Mouse (Mus musculus) left cerebral cortex, postnatal 4 days (tissue): ENCODE results near the gene B4galt5. TPM values are rescaled to one million over a fixed set of nuclear protein-coding genes. Genes with fewer than 3 reads are reported as not detected.

Experiments
- DNase-seq: peaks from one replicate; pipeline ENCODE4 v3.0.0-alpha.2; 2022
- intact Hi-C: fragments of 180-260 bp; cut with DNase I; formaldehyde crosslinking; loops from one replicate; pipeline ENCODE4 v1.15.1; 2025
- total RNA-seq, 2 experiments: library from RNA; stranded (reverse); gene quantifications; 2 replicates each; pipeline ENCODE4 v1.2.3; 2021

B4galt5 gene
- total RNA-seq, 2 experiments from 2014 or later = 77.2 to 80.4 TPM

DNA sequence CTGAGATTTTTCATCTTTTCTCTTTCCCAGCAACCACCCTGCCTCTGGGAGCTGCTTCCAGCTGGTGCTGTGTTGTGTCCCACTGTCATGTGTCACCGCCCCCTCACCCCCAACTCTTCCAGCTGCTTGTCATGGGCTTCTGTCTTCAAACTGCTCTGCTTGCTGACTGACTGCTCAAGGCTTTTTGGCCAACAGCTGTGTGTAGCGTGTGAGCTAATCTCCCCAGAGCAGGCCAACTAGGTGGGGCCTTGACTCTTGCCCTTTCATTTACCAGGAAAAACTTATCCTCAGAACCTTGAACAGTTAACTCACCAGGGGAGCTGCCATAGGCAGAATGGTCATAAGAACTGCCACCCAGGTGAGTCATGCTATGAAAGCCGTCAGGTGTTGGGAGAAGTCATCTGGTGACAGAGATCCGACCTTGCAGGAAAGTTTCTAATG is 56.8 kb downstream of the B4galt5 start:
- DNase-seq = no peak

DNA sequence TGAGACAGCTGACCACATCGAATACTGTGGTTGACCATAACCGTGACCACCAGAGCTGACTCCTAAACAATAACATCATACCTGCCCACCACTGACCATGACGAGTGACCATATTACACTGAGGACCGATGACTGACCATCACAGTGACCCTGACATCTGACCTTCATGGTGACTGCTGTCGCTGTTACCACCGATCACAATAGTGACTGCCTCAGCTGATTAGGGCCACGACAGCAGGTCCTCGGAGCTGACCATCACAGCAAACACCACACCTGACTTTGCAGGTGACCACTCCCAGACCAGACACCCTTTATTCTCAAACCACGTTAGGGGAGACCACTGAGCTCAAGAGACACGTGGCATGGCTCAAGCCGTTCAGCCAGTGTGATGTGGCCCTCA is 57.3 kb downstream of the B4galt5 start:
- intact Hi-C loops = loop anchor here (10.0 kb wide), 1 partner anchor 53 kb away; the partner anchor contains the start of gene B4galt5
- DNase-seq = no peak

More for the DNA sequence above, 56.8 kb downstream of the B4galt5 start:
- intact Hi-C loops = loop anchor here (10.0 kb wide), 1 partner anchor 53 kb away; the partner anchor contains the start of gene B4galt5

- no peak for DNase-seq
- intact Hi-C loops = loop anchor here (5.0 kb wide), 1 partner anchor 136 kb away; no protein-coding TSS in a partner anchor
These were observed 67.5 kb downstream of the B4galt5 start for GRCm38 (mm10) chr2:167281461-167281860.

DNA sequence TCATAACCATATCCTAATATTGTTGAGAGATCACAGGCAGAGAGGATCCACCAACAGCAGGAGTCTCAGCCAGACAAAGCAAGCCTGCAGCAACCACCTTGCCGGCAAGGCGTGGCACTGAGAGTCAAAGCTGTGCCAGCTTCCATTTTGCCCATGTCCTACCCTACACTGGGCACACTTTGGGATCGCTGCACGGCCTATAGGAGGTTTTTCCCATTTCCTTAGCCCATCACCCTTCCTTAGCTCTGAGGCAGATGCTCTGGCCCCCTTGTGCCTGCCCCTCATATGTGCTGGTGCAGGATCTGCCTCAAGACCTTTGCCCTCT is 68.0 kb downstream of the B4galt5 start:
- intact Hi-C loops = loop anchor here (5.0 kb wide), 1 partner anchor 136 kb away; no protein-coding TSS in a partner anchor
- no peak for DNase-seq

DNA sequence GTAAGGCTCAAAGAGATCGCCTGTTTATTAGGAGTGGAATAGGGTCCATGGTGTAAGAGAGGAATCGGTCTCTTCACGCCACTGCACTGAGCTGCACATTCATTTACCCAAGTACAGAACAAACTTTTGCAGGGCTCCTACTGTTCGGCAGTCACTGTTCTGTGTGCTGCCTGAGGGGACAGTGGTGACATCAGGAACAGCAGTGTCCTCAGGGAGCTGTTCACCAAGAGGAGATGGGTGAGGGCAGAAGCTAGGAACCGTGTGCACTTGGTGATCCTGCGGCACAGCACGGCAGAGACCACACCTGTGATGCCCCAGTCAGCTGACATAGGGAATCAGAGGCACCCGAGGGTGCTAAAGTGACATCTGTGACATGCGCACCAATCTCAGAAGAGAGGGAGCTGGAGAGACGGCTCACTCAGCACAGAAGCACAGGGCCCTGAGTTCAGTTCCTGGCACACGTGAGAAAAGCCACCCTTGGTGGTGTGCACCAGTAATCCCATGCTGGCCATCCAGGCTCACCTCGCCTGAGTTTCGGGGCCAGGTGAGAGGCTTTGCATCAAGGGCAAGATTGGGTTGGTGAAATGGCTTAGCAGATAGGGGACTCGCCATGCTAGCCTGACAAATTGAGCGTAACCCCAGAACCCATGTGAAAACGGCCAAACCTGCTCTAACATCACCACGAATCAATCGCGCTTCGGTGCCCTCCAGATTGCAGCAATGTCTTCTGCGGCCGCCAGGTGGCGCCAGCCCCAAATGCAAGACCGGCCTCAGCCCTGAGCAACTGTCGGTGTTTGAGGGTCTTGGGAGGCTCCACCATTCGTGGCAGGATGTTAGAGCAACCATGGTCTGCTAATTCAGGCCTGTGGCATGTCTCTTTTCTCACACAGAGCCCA is 68.6 kb downstream of the B4galt5 start:
- intact Hi-C loops = loop anchor here (5.0 kb wide), 1 partner anchor 137 kb away; no protein-coding TSS in a partner anchor
- peak; percentile 85 for DNase-seq

GRCm38 (mm10) chr2:167278751-167279526 is 70.0 kb downstream of the B4galt5 start:
- intact Hi-C loops = loop anchor here (2.0 kb wide), 1 partner anchor 56 kb away; no protein-coding TSS in a partner anchor
- DNase-seq = peak; percentile 59

- DNase-seq = no peak
- intact Hi-C loops = loop anchor here (2.0 kb wide), 1 partner anchor 55 kb away; no protein-coding TSS in a partner anchor
These were observed 71.0 kb downstream of the B4galt5 start for GRCm38 (mm10) chr2:167278011-167278410.

DNA sequence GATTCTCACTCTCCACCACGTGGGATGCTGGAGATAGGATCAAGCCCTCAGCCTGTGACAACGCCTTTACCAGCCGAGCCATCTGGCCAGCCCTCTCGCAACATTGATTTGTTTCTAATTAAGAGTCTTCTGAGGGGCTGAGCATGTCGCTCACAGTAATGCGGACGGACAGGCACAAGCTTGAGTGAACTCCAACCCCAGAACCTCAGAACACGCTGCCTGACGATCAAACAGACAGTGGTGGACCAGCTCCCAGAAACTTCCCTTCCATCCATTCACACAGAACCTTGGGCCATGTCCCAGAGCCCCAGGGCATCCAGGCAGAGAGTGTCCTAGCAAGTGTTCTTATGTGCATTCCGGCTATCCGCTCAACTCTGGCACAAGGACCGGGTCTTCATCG is 72.0 kb downstream of the B4galt5 start:
- intact Hi-C loops = no loop called here
- DNase-seq = peak; percentile 75

- intact Hi-C loops = no loop called here
These were observed 73.1 kb downstream of the B4galt5 start for GRCm38 (mm10) chr2:167275856-167276255.

GRCm38 (mm10) chr2:167274713-167275465 is 74.1 kb downstream of the B4galt5 start:
- DNase-seq = no peak
- intact Hi-C loops = no loop called here

More at GRCm38 (mm10) chr2:167275856-167276255, 73.1 kb downstream of the B4galt5 start:
- no peak for DNase-seq

- intact Hi-C loops = no loop called here
- no peak for DNase-seq
These were observed 75.7 kb downstream of the B4galt5 start for GRCm38 (mm10) chr2:167273206-167273740.

DNA sequence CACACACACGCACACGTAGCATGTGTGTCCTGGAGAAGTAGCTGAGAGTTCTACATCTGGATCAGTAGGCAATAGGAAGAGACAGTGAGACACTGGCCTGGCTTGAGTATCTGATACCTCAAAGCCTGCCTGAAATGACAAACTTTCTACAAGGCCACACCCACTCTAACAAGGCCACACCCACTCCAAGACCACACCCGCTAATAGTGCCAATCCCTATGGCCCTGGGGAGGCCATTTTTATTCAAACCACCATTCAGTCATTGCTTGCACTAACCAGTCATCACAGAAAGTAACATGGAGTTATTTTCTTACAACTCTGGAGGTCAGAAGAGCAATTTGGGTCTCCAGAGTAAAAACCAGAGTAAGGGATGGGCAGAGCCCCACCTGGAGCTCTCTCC is 76.3 kb downstream of the B4galt5 start:
- intact Hi-C loops = no loop called here
- DNase-seq = no peak

- no peak for DNase-seq
- intact Hi-C loops = no loop called here
These were observed 77.9 kb downstream of the B4galt5 start for GRCm38 (mm10) chr2:167271121-167271521.

DNA sequence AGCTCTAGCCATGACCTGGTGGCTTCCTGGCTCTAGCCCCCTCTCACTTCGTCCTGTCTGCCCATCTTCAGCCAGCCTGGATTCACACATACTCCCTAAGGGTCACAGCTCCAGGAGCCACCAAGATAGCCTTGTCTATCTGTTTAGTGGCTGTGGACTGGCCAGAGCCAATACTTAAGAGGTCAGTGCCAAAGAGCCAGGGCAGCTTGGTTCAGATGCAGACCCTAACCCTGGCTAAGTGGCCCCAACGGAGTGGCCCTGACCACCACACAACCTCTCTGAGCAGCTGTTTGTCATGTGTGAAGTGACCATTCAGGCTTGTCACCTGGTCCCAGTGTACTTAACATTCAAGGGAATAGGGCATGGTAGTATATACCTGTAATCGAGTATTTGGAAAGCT is 78.5 kb downstream of the B4galt5 start:
- intact Hi-C loops = no loop called here
- DNase-seq = no peak

- DNase-seq = no peak
These were observed 80.3 kb downstream of the B4galt5 start for GRCm38 (mm10) chr2:167268721-167269120.

GRCm38 (mm10) chr2:167268411-167268690 is 80.6 kb downstream of the B4galt5 start:
- intact Hi-C loops = no loop called here

More at GRCm38 (mm10) chr2:167268721-167269120, 80.3 kb downstream of the B4galt5 start:
- intact Hi-C loops = no loop called here

DNA sequence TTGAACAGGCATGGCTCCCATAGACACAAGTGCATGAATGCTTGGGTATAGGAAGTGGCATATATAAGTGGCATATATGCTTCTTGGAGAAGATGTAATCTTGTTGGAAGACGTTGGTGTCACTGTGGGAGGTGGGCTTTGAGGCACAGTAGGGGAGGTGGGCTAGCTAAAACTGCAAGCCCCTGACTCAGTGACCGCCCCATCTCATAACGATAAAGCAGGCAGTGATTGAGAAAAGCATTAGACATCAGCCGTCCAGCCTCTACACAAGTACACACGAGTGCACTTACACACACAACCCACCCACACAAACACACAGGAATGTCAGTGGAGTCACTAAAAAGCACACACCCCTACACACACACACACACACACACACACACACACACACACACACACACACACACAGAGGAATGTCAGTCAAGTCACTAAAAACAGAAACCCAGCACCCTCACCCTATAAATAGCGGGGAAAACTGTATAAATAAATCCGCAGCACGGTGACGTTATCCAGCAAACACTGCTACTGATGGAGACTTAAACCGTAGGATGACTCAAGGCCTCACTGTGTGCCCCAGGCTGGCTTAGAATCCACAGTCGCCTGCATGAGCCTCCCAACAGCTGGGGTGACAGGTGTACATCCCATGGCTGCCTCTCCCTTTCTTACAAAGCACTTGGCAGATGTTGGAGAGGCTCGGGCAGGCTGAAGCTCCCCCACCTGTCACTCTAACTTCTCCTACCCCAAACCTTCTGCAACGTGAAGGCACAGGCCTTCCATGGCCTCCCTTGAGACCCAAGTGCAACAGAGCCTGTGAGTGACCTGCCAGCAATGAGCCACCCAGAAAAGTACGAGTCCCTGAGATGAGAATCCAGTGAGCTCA is 81.2 kb downstream of the B4galt5 start:
- DNase-seq = no peak
- intact Hi-C loops = no loop called here

More at GRCm38 (mm10) chr2:167268411-167268690, 80.6 kb downstream of the B4galt5 start:
- DNase-seq = no peak

GRCm38 (mm10) chr2:167266231-167266630 is 82.8 kb downstream of the B4galt5 start:
- intact Hi-C loops = no loop called here
- no peak for DNase-seq

DNA sequence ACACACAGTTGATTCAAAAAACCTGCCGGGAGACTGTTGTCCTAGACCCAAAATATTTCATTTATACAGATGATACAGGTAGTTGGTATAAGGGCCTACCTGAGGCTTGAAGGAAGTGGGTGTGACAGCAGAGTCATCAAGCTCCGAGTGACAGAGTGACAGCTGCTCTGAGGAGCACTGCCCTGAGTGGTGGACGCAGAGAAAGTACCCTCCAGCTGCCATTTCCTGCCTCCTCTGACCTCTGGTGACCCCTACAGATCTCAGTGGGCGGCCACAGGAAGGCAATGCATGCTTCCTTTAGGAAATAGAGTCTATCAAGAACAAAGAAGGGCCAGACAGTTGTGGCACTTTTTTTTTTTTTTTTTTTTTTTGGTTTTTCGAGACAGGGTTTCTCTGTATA is 83.2 kb downstream of the B4galt5 start:
- no peak for DNase-seq

More for the DNA sequence above, 83.2 kb downstream of the B4galt5 start:
- intact Hi-C loops = no loop called here
